Mouse (Mus musculus) MEL (cell line): ENCODE results near the gene Sgca. TPM values are rescaled to one million over a fixed set of nuclear protein-coding genes. Genes with fewer than 3 reads are reported as not detected.

ENCODE experiments used
- DNase-seq: peaks from one replicate; pipeline ENCODE4 v3.0.0; 2011; ENCODE audit warnings: low read depth, low spot score
- H3K27ac ChIP-seq: 2 replicates; pipeline ENCODE4 v1.5.1; 2012; ENCODE audit warnings: low read depth, mild to moderate bottlenecking, control low read depth, low read length, moderate library complexity; ENCODE audit not compliant: control insufficient read depth
- H3K27me3 ChIP-seq, 2 experiments: fragments of 150-350 bp in 1 of 2; sonication (generic) in 1 of 2; 2 replicates each; pipeline ENCODE4 v1.6.1; 2012; ENCODE audit warnings: low read length in 2 of 2, mild to moderate bottlenecking in 2 of 2, improper control_type of control experiment in 1 of 2, moderate library complexity in 1 of 2; ENCODE audit not compliant: insufficient read depth in 2 of 2, control insufficient read depth in 1 of 2
- H3K36me3 ChIP-seq, 2 experiments: 2 replicates each; pipeline ENCODE4 v1.6.1; 2012 to 2014; ENCODE audit warnings: low read length in 2 of 2, improper control_type of control experiment in 1 of 2, inconsistent platforms in 1 of 2, mild to moderate bottlenecking in 1 of 2; ENCODE audit not compliant: insufficient read depth in 2 of 2, control insufficient read depth in 1 of 2
- H3K4me1 ChIP-seq, 2 experiments: fragments of 150-350 bp in 1 of 2; sonication (generic) in 1 of 2; 2 replicates each; pipeline ENCODE4 v1.6.1; 2012; ENCODE audit warnings: low read length in 2 of 2, improper control_type of control experiment in 1 of 2, mild to moderate bottlenecking in 1 of 2; ENCODE audit not compliant: insufficient read depth in 2 of 2, control insufficient read depth in 1 of 2
- H3K4me3 ChIP-seq, 2 experiments: fragments of 150-350 bp in 1 of 2; sonication (generic) in 1 of 2; 2 replicates each; pipeline ENCODE4 v1.5.1; 2012; ENCODE audit warnings: low read depth in 2 of 2, low read length in 2 of 2, mild to moderate bottlenecking in 2 of 2, moderate library complexity in 2 of 2, control low read depth in 1 of 2, improper control_type of control experiment in 1 of 2; ENCODE audit not compliant: control insufficient read depth in 1 of 2, insufficient read depth in 1 of 2
- H3K79me2 ChIP-seq: 2 replicates; pipeline ENCODE4 v1.6.1; 2012; ENCODE audit warnings: mild to moderate bottlenecking, low read length, moderate library complexity; ENCODE audit not compliant: control insufficient read depth, poor library complexity, insufficient read depth
- H3K9ac ChIP-seq: 2 replicates; pipeline ENCODE4 v1.6.1; 2012; ENCODE audit warnings: low read depth, mild to moderate bottlenecking, control low read depth, low read length, moderate library complexity; ENCODE audit not compliant: control insufficient read depth, poor library complexity, severe bottlenecking
- H3K9me3 ChIP-seq: fragments of 150-350 bp; sonication (generic); replicated peaks from 2 replicates; pipeline ENCODE4 v1.6.1; 2012; ENCODE audit warnings: mild to moderate bottlenecking, low read length, improper control_type of control experiment, moderate library complexity; ENCODE audit not compliant: insufficient read depth
- CHD1 ChIP-seq: IDR thresholded peaks from 2 replicates; pipeline ENCODE4 v1.6.1; 2012; ENCODE audit warnings: low read depth, mild to moderate bottlenecking, inconsistent platforms, low read length, improper control_type of control experiment
- EP300 ChIP-seq, 2 experiments: IDR thresholded peaks; 2 replicates each; pipeline ENCODE4 v1.6.1; 2011; ENCODE audit warnings: improper control_type of control experiment in 2 of 2, low read length in 2 of 2, low read depth in 1 of 2, mild to moderate bottlenecking in 1 of 2
- ETS1 ChIP-seq: IDR thresholded peaks from 2 replicates; pipeline ENCODE4 v1.6.1; 2012; ENCODE audit warnings: low read depth, mild to moderate bottlenecking, inconsistent platforms, low read length, improper control_type of control experiment, moderate library complexity
- GATA1 ChIP-seq: IDR thresholded peaks from 2 replicates; pipeline ENCODE4 v1.6.1; 2011; ENCODE audit warnings: low read depth, low read length, improper control_type of control experiment
- MAFK ChIP-seq: IDR thresholded peaks from 2 replicates; pipeline ENCODE4 v1.6.1; 2011; ENCODE audit warnings: low read depth, mild to moderate bottlenecking, low read length, improper control_type of control experiment, borderline replicate concordance
- MAX ChIP-seq: IDR thresholded peaks from 2 replicates; pipeline ENCODE4 v1.6.1; 2011; ENCODE audit warnings: low read length, improper control_type of control experiment
- MAZ ChIP-seq: IDR thresholded peaks from 2 replicates; pipeline ENCODE4 v1.6.1; 2012; ENCODE audit warnings: low read depth, mild to moderate bottlenecking, inconsistent platforms, low read length, improper control_type of control experiment
- MXI1 ChIP-seq: IDR thresholded peaks from 2 replicates; pipeline ENCODE4 v1.6.1; 2011; ENCODE audit warnings: mild to moderate bottlenecking, low read depth, low read length, improper control_type of control experiment
- MYB ChIP-seq: IDR thresholded peaks from 2 replicates; pipeline ENCODE4 v1.6.1; 2011; ENCODE audit warnings: mild to moderate bottlenecking, low read depth, low read length, improper control_type of control experiment
- NELFE ChIP-seq: IDR thresholded peaks from 2 replicates; pipeline ENCODE4 v1.6.1; 2011; ENCODE audit warnings: low read depth, low read length, improper control_type of control experiment
- NRF1 ChIP-seq: IDR thresholded peaks from 2 replicates; pipeline ENCODE4 v1.6.1; 2014; ENCODE audit warnings: low read depth, mild to moderate bottlenecking, inconsistent platforms, low read length, improper control_type of control experiment, moderate library complexity; ENCODE audit not compliant: poor library complexity, insufficient read depth, severe bottlenecking
- POLR2AphosphoS2 ChIP-seq: IDR thresholded peaks from 2 replicates; pipeline ENCODE4 v1.6.1; 2011; ENCODE audit warnings: low read length, improper control_type of control experiment
- RAD21 ChIP-seq: IDR thresholded peaks from 2 replicates; pipeline ENCODE4 v1.6.1; 2011; ENCODE audit warnings: mild to moderate bottlenecking, low read depth, low read length, improper control_type of control experiment
- RCOR1 ChIP-seq: IDR thresholded peaks from 2 replicates; pipeline ENCODE4 v1.6.1; 2012; ENCODE audit warnings: low read depth, mild to moderate bottlenecking, inconsistent platforms, low read length, improper control_type of control experiment
- SIN3A ChIP-seq: IDR thresholded peaks from 2 replicates; pipeline ENCODE4 v1.6.1; 2012; ENCODE audit warnings: low read length, improper control_type of control experiment, inconsistent platforms
- TAL1 ChIP-seq: IDR thresholded peaks from 2 replicates; pipeline ENCODE4 v1.6.1; 2012; ENCODE audit warnings: mild to moderate bottlenecking, inconsistent platforms, low read length, moderate library complexity, mixed read lengths
- TCF12 ChIP-seq: IDR thresholded peaks from 2 replicates; pipeline ENCODE4 v1.6.1; 2014; ENCODE audit warnings: low read depth, mild to moderate bottlenecking, inconsistent platforms, low read length, improper control_type of control experiment, moderate library complexity
- UBTF ChIP-seq: IDR thresholded peaks from 2 replicates; pipeline ENCODE4 v1.6.1; 2012; ENCODE audit warnings: low read depth, mild to moderate bottlenecking, inconsistent platforms, low read length, improper control_type of control experiment, moderate library complexity, borderline replicate concordance; ENCODE audit not compliant: insufficient read depth
- USF1 ChIP-seq: IDR thresholded peaks from 2 replicates; pipeline ENCODE4 v1.6.1; 2014; ENCODE audit warnings: low read depth, mild to moderate bottlenecking, inconsistent platforms, low read length, improper control_type of control experiment, moderate library complexity
- USF2 ChIP-seq, 2 experiments: IDR thresholded peaks; 2 replicates each; pipeline ENCODE4 v1.6.1; 2011 to 2012; ENCODE audit warnings: improper control_type of control experiment in 2 of 2, low read length in 2 of 2, borderline replicate concordance in 1 of 2, inconsistent platforms in 1 of 2, low read depth in 1 of 2, mild to moderate bottlenecking in 1 of 2; ENCODE audit not compliant: insufficient read depth in 1 of 2
- ZNF384 ChIP-seq: IDR thresholded peaks from 2 replicates; pipeline ENCODE4 v1.6.1; 2012; ENCODE audit warnings: low read depth, mild to moderate bottlenecking, inconsistent platforms, low read length, improper control_type of control experiment
- polyA plus RNA-seq, 2 experiments: library from polyadenylated mRNA; stranded (reverse) in 1 of 2; unstranded in 1 of 2; fragments of >175 nt in 1 of 2; fragments of >200 nt in 1 of 2; gene quantifications; 2 replicates each; pipeline versions ENCODE4 v1.2.1 to v1.2.4; 2012; ENCODE audit warnings: low replicate concordance in 2 of 2, low read depth in 1 of 2; ENCODE audit not compliant: insufficient read length in 2 of 2, insufficient read depth in 1 of 2, missing spikeins in 1 of 2
- total RNA-seq: library from RNA; depleted of rRNA; stranded (reverse); fragments of 300-350 nt; gene quantifications from 2 replicates; pipeline ENCODE4 v1.2.3, GENCODE M21; 2012

Gene Sgca
- total and polyA plus RNA-seq, 3 experiments = not detected

GRCm38 (mm10) chr11:95006525-95007219 is 30.5 kb upstream of the Sgca start (continued):
- no peak for TF ChIP-seq ZNF384
- no peak for TF ChIP-seq EP300 (IDR thresholded peaks at IDR 0.05; ENCODE audit: low read depth in 1 of 2, low read length in 2 of 2)
- TF ChIP-seq MAFK = no peak
- peak; percentile 98 for TF ChIP-seq POLR2AphosphoS2
- TF ChIP-seq GATA1 = no peak
- TF ChIP-seq TAL1 = no peak
- no peak for TF ChIP-seq RCOR1
- no peak for TF ChIP-seq UBTF
- no peak for TF ChIP-seq NRF1
- peak; percentile 52; the same call in 1 of the 2 replicates for TF ChIP-seq NELFE
- TF ChIP-seq MXI1 = peak; percentile 63
- TF ChIP-seq SIN3A = peak; percentile 73
- no peak for TF ChIP-seq USF2 (IDR thresholded peaks at IDR 0.05; ENCODE audit: borderline replicate concordance in 1 of 2, insufficient read depth in 1 of 2, low read depth in 1 of 2, low read length in 2 of 2)
- no peak for TF ChIP-seq MAX

- H3K4me3 ChIP-seq = peak overlapping the region in 1 of 2 experiments; percentile 12; a peak in 1 of 4 replicates
- DNase-seq = no peak
- no peaks in the 10 kb centered on the region for H3K27me3 ChIP-seq
- TF ChIP-seq UBTF (no peak), RAD21 (no peak), ZNF384 (no peak), CHD1 (no peak), USF1 (no peak), ETS1 (peak; percentile 10; the same call in 1 of the 2 replicates), MAZ (no peak), TCF12 (no peak), MYB (no peak), TAL1 (no peak), EP300 (IDR thresholded peaks at IDR 0.05; ENCODE audit: low read depth in 1 of 2, low read length in 2 of 2) (0 out of 4 replicates have a peak, but pooled peaks of 1 of the 2 experiments have one; percentile 11)
- peaks cover 22% of the 10 kb centered on the region for H3K79me2 ChIP-seq
- peaks cover 5 to 41% of the 10 kb centered on the region in 2 experiments for H3K36me3 ChIP-seq
- H3K27ac ChIP-seq = peak overlapping the region; percentile 37
- H3K9me3 ChIP-seq = no peaks in the 10 kb centered on the region
- peak overlapping the region; percentile 53 for H3K9ac ChIP-seq
- peaks cover under 1 to 52% of the 10 kb centered on the region in 2 experiments for H3K4me1 ChIP-seq
Observed at GRCm38 (mm10) chr11:95006038-95006437, 29.9 kb upstream of the Sgca start.
